Mouse (Mus musculus) natural killer cell, adult 2 months (primary cell): ENCODE data around the gene Fam214a.

ENCODE experiments used
- DNase-seq, 2 experiments: peaks; one replicate each; pipeline ENCODE4 v3.0.0; 2022; ENCODE audit warnings: low spot score in 2 of 2

The Fam214a gene

GRCm38 (mm10) chr9:75077191-75077590, 124.5 kb downstream of the Fam214a start:
- DNase-seq, result no peak
